10 mouse cellular contexts compared by ENCODE assay signal in genomic region chr17:23187680-23188079, GRCm38 (mm10). TPM values are rescaled to one million over a fixed set of nuclear protein-coding genes. Genes with fewer than 3 reads are reported as not detected.
DNase-seq lines count a peak whose midpoint lies in the region; ATAC-seq and TF ChIP-seq lines count a peak whose summit lies in the region.
"Had no signal": no experiment of that assay in that cellular context is flagged by ENCODE, and none has a peak within 500 bp of the region (broad histone marks: within the 10 kb centered on the region; RNA-seq: fewer than 3 reads in every experiment).

No protein-coding gene starts in this region.

- no peak for TF ChIP-seq CTCF in brain, embryonic 14.5 days (IDR thresholded peaks at IDR 0.05; ENCODE audit: borderline replicate concordance, extremely low read depth, insufficient read depth, insufficient read length)

- no peak for ATAC-seq in erythroid progenitor cell, adult 5-6 weeks (replicated peaks; ENCODE audit: low FRiP score, poor library complexity, severe bottlenecking)
- ATAC-seq: Patski had no signal

- no peak for TF ChIP-seq POLR2A in brain, embryonic 14.5 days (IDR thresholded peaks at IDR 0.05; ENCODE audit: borderline replicate concordance, extremely low read depth, insufficient read depth, insufficient read length, poor library complexity, severe bottlenecking)

- DNase-seq in urinary bladder, postnatal 14 days (ENCODE audit: low spot score): peak; percentile 9
- DNase-seq in urinary bladder, postnatal 10 days (ENCODE audit: low spot score): no peak
- peak; percentile 1 for DNase-seq in brain, embryonic 14.5 days (ENCODE audit: low read depth)
- DNase-seq in kidney, postnatal 36 days: peak; percentile 49 to 59
- DNase-seq in yolk sac, embryonic 10.5 days (ENCODE audit: low spot score): peak; percentile 7
- no peak for DNase-seq in ovary, postnatal 36 days (ENCODE audit: low spot score)
- DNase-seq: gastrocnemius, postnatal 14 days; liver, embryonic 13.5 days had no signal

RNA-seq across cellular contexts. Expression of gene Zfp40, which starts 5.4 kb away (rescaled TPM):
- 17.1 and 18.0 TPM in 2 replicates for polyA plus RNA-seq in brain, embryonic 14.5 days (2012; rRNA removed)
- total RNA-seq in erythroid progenitor cell, adult 5-6 weeks (2015; ENCODE audit: low replicate concordance): 3.6 and 14.7 TPM in 2 replicates
- 0.61 TPM in 1 of 2 replicates, not detected in the other for total RNA-seq in erythroid progenitor cell, adult 5-6 weeks (2017; ENCODE audit: low replicate concordance)

Comparison
In these comparisons a context has a peak if more than half of its experiments do, and no peak if none do; other contexts are left out.
1. DNase-seq: peak in urinary bladder, postnatal 14 days (single experiment), brain, embryonic 14.5 days (single experiment), kidney, postnatal 36 days (2 of 2) and yolk sac, embryonic 10.5 days (single experiment); none in urinary bladder, postnatal 10 days (single experiment) and ovary, postnatal 36 days (single experiment).